Mouse (Mus musculus) lung, postnatal 0 days (tissue): Measurements from ENCODE around the gene Tmub1.

Source experiments
- CTCF ChIP-seq: IDR thresholded peaks from 2 replicates; pipeline ENCODE4 v1.5.1; 2016; ENCODE audit warnings: antibody characterized with exemption, mild to moderate bottlenecking
- EP300 ChIP-seq: IDR thresholded peaks from 2 replicates; pipeline ENCODE4 v1.6.1; 2016; ENCODE audit warnings: antibody characterized with exemption, mild to moderate bottlenecking, control low read depth

- no peak for TF ChIP-seq CTCF
- TF ChIP-seq EP300, result no peak
Observed at GRCm38 (mm10) chr5:24409466-24409865, 38.2 kb downstream of the Tmub1 start.
